Mouse (Mus musculus): ENCODE data around the gene Cryab.

DNA sequence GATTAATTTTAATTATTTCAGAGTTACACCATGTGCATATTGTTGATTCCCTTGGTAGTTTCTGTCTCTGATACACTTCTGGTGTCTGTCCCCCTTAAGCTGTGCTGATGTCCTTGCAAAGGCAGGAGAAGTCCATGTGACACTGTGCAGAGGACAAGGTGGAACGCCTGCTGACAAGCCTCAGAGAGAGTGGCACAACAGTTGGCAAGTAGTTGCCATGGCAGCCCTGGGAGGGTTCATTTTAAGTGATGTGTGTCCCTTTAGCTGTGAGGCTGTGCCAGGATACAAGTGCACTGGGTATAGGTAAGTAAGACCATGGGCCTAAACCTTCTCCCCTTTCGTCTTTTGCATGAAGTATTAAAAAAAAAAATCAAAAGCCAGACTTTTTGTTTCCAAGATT lies 18.9 kb downstream of the Cryab start:
- TF ChIP-seq POLR2A (IDR thresholded peaks at IDR 0.05; ENCODE audit: control insufficient read depth, low read depth, low read length) (no peak), CTCF (IDR thresholded peaks at IDR 0.05; ENCODE audit: control insufficient read depth, insufficient read depth, insufficient replicate concordance, low read depth, low read length) (no peak)

All from testis, adult 2 months (tissue).